Mouse (Mus musculus): Measurements from ENCODE around the gene Olfr1128. TPM values are rescaled to one million over a fixed set of nuclear protein-coding genes. Genes with fewer than 3 reads are reported as not detected.
"Not testable (repeated sequence)": the region's sequence is repeated elsewhere in the genome, so short reads cannot be mapped to it uniquely, and the experiment has no call there.

The Olfr1128 gene
- total RNA-seq (2012; rRNA removed) (not detected in 2 replicates), polyA plus RNA-seq (2012; ENCODE audit: insufficient read depth in 1 of 2, insufficient read length in 2 of 2, low read depth in 1 of 2, low replicate concordance in 2 of 2, missing spikeins in 1 of 2) (not detected)

- DNase-seq (ENCODE audit: low read depth, low spot score), result no peak
- H3K9me3 ChIP-seq (replicated peaks; ENCODE audit: insufficient read depth, low read length), result no peaks in the 10 kb centered on the region
- no peaks in the 10 kb centered on the region for H3K79me2 ChIP-seq (ENCODE audit: control insufficient read depth, insufficient read depth, low read length, poor library complexity)
- H3K4me1 ChIP-seq (ENCODE audit: control insufficient read depth in 1 of 2, insufficient read depth in 2 of 2, low read length in 2 of 2), result no peaks in the 10 kb centered on the region
- H3K9ac ChIP-seq (ENCODE audit: control insufficient read depth, low read depth, low read length, poor library complexity, severe bottlenecking), result no peak within 1 kb of the TSS
- H3K4me3 ChIP-seq (ENCODE audit: control insufficient read depth in 1 of 2, insufficient read depth in 1 of 2, low read depth in 2 of 2, low read length in 2 of 2), result no peak within 1 kb of the TSS
- H3K27me3 ChIP-seq (ENCODE audit: control insufficient read depth in 1 of 2, insufficient read depth in 2 of 2, low read length in 2 of 2), result no peaks in the 10 kb centered on the region
- H3K27ac ChIP-seq (ENCODE audit: control insufficient read depth, low read depth, low read length), result no peak within 1 kb of the TSS
- TF ChIP-seq POLR2A (IDR thresholded peaks at IDR 0.05; ENCODE audit: control insufficient read depth in 1 of 2, insufficient read depth in 1 of 2, low read depth in 1 of 2, low read length in 2 of 2, poor library complexity in 1 of 2) (no peak), POLR2AphosphoS5 (IDR thresholded peaks at IDR 0.05; ENCODE audit: borderline replicate concordance, low read depth, low read length) (no peak), MXI1 (IDR thresholded peaks at IDR 0.05; ENCODE audit: low read depth, low read length) (no peak), BHLHE40 (IDR thresholded peaks at IDR 0.05; ENCODE audit: borderline replicate concordance, low read depth, low read length) (no peak), RCOR1 (IDR thresholded peaks at IDR 0.05; ENCODE audit: low read depth, low read length) (no peak), USF2 (IDR thresholded peaks at IDR 0.05; ENCODE audit: borderline replicate concordance in 1 of 2, insufficient read depth in 1 of 2, low read depth in 1 of 2, low read length in 2 of 2) (no peak), MEF2A (IDR thresholded peaks at IDR 0.05; ENCODE audit: extremely low read depth, insufficient replicate concordance, low read depth, low read length, poor library complexity, severe bottlenecking) (no peak), MYC (IDR thresholded peaks at IDR 0.05; ENCODE audit: low read depth, low read length) (no peak), MAZ (IDR thresholded peaks at IDR 0.05; ENCODE audit: low read depth, low read length) (no peak), SIN3A (IDR thresholded peaks at IDR 0.05; ENCODE audit: low read length) (no peak), NELFE (IDR thresholded peaks at IDR 0.05; ENCODE audit: low read depth, low read length) (no peak), HCFC1 (IDR thresholded peaks at IDR 0.05; ENCODE audit: low read depth, low read length) (no peak), GABPA (IDR thresholded peaks at IDR 0.05; ENCODE audit: low read depth, low read length) (no peak), NRF1 (IDR thresholded peaks at IDR 0.05; ENCODE audit: insufficient read depth, low read depth, low read length, poor library complexity, severe bottlenecking) (no peak)
- no peaks in the 10 kb centered on the region for H3K36me3 ChIP-seq (ENCODE audit: control insufficient read depth in 1 of 2, insufficient read depth in 2 of 2, low read length in 2 of 2)
Measured at GRCm38 (mm10) chr2:87545442-87545841, at the start of gene Olfr1128. Gene Olfr1128, minus strand, starts transcription at chr2:87545542.

DNA sequence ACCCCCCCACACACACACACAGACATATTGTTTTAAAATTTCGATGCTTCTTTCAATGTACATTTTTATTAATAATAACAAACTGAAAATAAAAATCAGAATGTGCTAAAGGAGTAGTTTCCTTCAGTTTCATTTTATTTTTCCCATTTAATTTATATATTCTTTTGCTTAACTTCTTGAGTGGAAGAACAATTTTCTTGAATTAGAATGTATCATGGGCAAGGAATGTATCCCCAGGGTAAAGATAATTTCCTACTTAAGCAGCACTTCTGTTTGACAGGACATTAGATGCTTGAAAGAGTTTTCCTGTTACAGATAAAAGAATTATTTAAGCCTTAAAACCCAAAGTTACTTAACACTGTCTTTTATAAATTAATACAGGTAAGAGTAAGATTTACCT is 28.3 kb upstream of the Olfr1128 start, which contains the start of gene Olfr1129:
TSS of gene Olfr1129 (plus strand) at position 301 of the 400 bp plus-strand sequence.
- not testable (repeated sequence) for H3K27me3 ChIP-seq (ENCODE audit: control insufficient read depth in 1 of 2, insufficient read depth in 2 of 2, low read length in 2 of 2); H3K4me1 ChIP-seq (ENCODE audit: control insufficient read depth in 1 of 2, insufficient read depth in 2 of 2, low read length in 2 of 2); H3K36me3 ChIP-seq (ENCODE audit: control insufficient read depth in 1 of 2, insufficient read depth in 2 of 2, low read length in 2 of 2)

More for the DNA sequence above, 28.3 kb upstream of the Olfr1128 start, which contains the start of gene Olfr1129:
- DNase-seq (ENCODE audit: low read depth, low spot score); H3K79me2 ChIP-seq (ENCODE audit: control insufficient read depth, insufficient read depth, low read length, poor library complexity); H3K9ac ChIP-seq (ENCODE audit: control insufficient read depth, low read depth, low read length, poor library complexity, severe bottlenecking); H3K4me3 ChIP-seq (ENCODE audit: control insufficient read depth in 1 of 2, insufficient read depth in 1 of 2, low read depth in 2 of 2, low read length in 2 of 2); H3K27ac ChIP-seq (ENCODE audit: control insufficient read depth, low read depth, low read length); H3K9me3 ChIP-seq (replicated peaks; ENCODE audit: insufficient read depth, low read length): not testable (repeated sequence)
